Mouse (Mus musculus) limb, embryonic 13.5 days (tissue): ENCODE data around the gene Fam166b. TPM values are rescaled to one million over a fixed set of nuclear protein-coding genes. Genes with fewer than 3 reads are reported as not detected.

Experiments used
- ATAC-seq: fragments of 200-750 bp; cut with Nextera tagmentation; 2 replicates; pipeline ENCODE4 v1.8.0; 2017; ENCODE audit warnings: low read depth, moderate number of reproducible peaks, moderate TSS enrichment; ENCODE audit not compliant: low FRiP score
- H3K27ac ChIP-seq: fragments of 300-500 bp; sonication (generic); 2 replicates; pipeline ENCODE4 v1.5.1; 2015; ENCODE audit warnings: inconsistent platforms, mild to moderate bottlenecking, moderate library complexity
- H3K27me3 ChIP-seq: fragments of 300-500 bp; sonication (generic); 2 replicates; pipeline ENCODE4 v1.6.1; 2015; ENCODE audit warnings: mild to moderate bottlenecking, inconsistent platforms
- H3K36me3 ChIP-seq: fragments of 300-500 bp; sonication (generic); 2 replicates; pipeline ENCODE4 v1.6.1; 2015; ENCODE audit warnings: inconsistent platforms, mild to moderate bottlenecking, moderate library complexity
- H3K4me1 ChIP-seq: fragments of 300-500 bp; sonication (generic); 2 replicates; pipeline ENCODE4 v1.6.1; 2015; ENCODE audit warnings: inconsistent platforms
- H3K4me2 ChIP-seq: fragments of 300-500 bp; sonication (generic); replicated peaks from 2 replicates; pipeline ENCODE4 v1.6.1; 2015; ENCODE audit warnings: inconsistent platforms, mild to moderate bottlenecking, moderate library complexity
- H3K4me3 ChIP-seq: fragments of 300-500 bp; sonication (generic); 2 replicates; pipeline ENCODE4 v1.5.1; 2015; ENCODE audit warnings: moderate library complexity, mild to moderate bottlenecking, inconsistent platforms
- H3K9ac ChIP-seq: fragments of 300-500 bp; sonication (generic); 2 replicates; pipeline ENCODE4 v1.6.1; 2015; ENCODE audit warnings: mild to moderate bottlenecking, inconsistent platforms
- H3K9me3 ChIP-seq: fragments of 300-500 bp; sonication (generic); 2 replicates; pipeline ENCODE4 v1.6.1; 2016; ENCODE audit warnings: inconsistent platforms
- WGBS: fragments of 180-500 bp; shearing (Covaris S2); methylation state at CpG from one replicate; pipeline ENCODE4 v1.1.7; 2015; 5-methylcytosine and 5-hydroxymethylcytosine counted together
- polyA plus RNA-seq: library from polyadenylated mRNA; unstranded; fragments of >200 nt; fragmentation: Nextera tagmentation; extraction: Ambion mirVana; gene quantifications from 2 replicates; pipeline ENCODE4 v1.2.1, GENCODE M21; 2015

The Fam166b gene
- polyA plus RNA-seq, 1 experiment from 2014 or later, result not detected

- Histone ChIP-seq H3K4me3 (peak overlapping the region; percentile 29), H3K4me2 (peak overlapping the region; percentile 62), H3K27me3 (peaks cover 49% of the 10 kb centered on the region), H3K4me1 (peaks cover 32% of the 10 kb centered on the region), H3K27ac (no peak overlapping the region), H3K9ac (peak overlapping the region; percentile 57), H3K9me3 (no peaks in the 10 kb centered on the region), H3K36me3 (peaks cover 5% of the 10 kb centered on the region)
- WGBS, result under 1% methylated on average over 18 of the region's 18 CpGs
- ATAC-seq, result no peak
These were observed 24.5 kb upstream of the Fam166b start for GRCm38 (mm10) chr4:43453413-43453812.

DNA sequence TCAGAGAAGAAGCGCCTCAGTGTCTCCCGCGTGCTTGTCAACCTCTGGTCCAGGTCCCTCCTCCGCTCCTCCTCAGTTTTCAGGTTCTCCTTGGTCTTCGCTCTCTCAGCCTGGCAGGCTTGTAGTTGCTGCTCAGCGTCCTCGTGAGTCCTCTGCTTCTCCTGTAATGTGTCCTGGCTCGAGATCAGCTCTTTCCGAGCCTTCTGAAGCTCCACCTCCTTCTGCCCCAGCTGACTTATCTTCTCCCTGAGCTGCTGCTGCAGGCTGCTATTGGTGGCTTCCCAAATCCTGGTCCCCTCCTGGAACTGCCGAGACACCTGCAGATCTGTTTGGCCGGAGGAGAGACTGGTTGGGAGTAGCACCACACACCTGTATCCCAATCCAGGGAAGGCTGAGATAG is 23.4 kb upstream of the Fam166b start:
- H3K27me3 ChIP-seq, result peaks cover 49% of the 10 kb centered on the region
- H3K9me3 ChIP-seq, result no peaks in the 10 kb centered on the region
- WGBS, result 52% methylated on average over 11 of the region's 11 CpGs
- H3K4me3 ChIP-seq, result no peak overlapping the region
- peaks cover 16% of the 10 kb centered on the region for H3K36me3 ChIP-seq
- H3K4me2 ChIP-seq, result no peak overlapping the region
- H3K9ac ChIP-seq, result no peak overlapping the region
- no peak overlapping the region for H3K27ac ChIP-seq
- H3K4me1 ChIP-seq, result peaks cover 32% of the 10 kb centered on the region
- ATAC-seq, result no peak

DNA sequence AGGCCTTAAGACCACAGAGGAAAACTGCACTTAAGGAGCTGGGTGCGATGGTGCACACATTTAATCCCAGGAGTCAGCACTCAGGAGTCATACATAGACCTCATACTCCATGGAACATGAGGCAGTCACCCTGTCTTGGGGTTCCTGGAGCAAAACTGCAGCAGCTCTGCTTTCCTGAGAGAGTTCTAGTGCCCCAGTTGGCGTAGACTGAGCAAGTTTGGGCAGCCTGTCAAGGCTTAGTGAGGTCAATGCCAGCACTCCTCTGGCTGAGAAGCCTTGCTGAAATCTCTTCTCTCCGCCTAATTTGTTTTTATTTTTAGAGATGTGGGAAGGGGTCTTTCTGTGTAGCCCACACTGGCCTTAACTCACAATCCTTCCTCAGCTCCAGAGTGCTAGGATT is 19.6 kb upstream of the Fam166b start:
- ATAC-seq, result no peak
- H3K27ac ChIP-seq, result no peak overlapping the region
- 92% methylated on average over 3 of the region's 3 CpGs for WGBS
- H3K4me1 ChIP-seq, result peaks cover 31% of the 10 kb centered on the region
- peaks cover 42% of the 10 kb centered on the region for H3K36me3 ChIP-seq
- no peak overlapping the region for H3K4me2 ChIP-seq
- no peak overlapping the region for H3K9ac ChIP-seq
- H3K27me3 ChIP-seq, result peaks cover 23% of the 10 kb centered on the region
- H3K4me3 ChIP-seq, result no peak overlapping the region
- H3K9me3 ChIP-seq, result no peaks in the 10 kb centered on the region

GRCm38 (mm10) chr4:43447251-43447650 is 18.3 kb upstream of the Fam166b start:
- H3K27ac ChIP-seq, result no peak overlapping the region
- H3K4me1 ChIP-seq, result peaks cover 24% of the 10 kb centered on the region
- no peak overlapping the region for H3K4me2 ChIP-seq
- H3K4me3 ChIP-seq, result no peak overlapping the region
- peaks cover 10% of the 10 kb centered on the region for H3K27me3 ChIP-seq
- ATAC-seq, result no peak
- H3K9ac ChIP-seq, result 0 out of 2 replicates have a peak overlapping the region, but pooled peaks have one; percentile 31
- H3K36me3 ChIP-seq, result peaks cover 42% of the 10 kb centered on the region
- 92% methylated on average over 13 of the region's 13 CpGs for WGBS
- H3K9me3 ChIP-seq, result no peaks in the 10 kb centered on the region

- H3K9me3 ChIP-seq, result no peaks in the 10 kb centered on the region
- peak overlapping the region; percentile 89 for H3K4me2 ChIP-seq
- peak overlapping the region; percentile 98 for H3K4me3 ChIP-seq
- whole genome bisulfite sequencing, result 2% methylated on average over 27 of the region's 28 CpGs
- peaks cover 16% of the 10 kb centered on the region for H3K4me1 ChIP-seq
- H3K27me3 ChIP-seq, result no peaks in the 10 kb centered on the region
- H3K27ac ChIP-seq, result peak overlapping the region; percentile 95
- peaks cover 38% of the 10 kb centered on the region for H3K36me3 ChIP-seq
- ATAC-seq, result 0 out of 2 replicates have a peak, but pooled peaks have one; percentile 2
- peak overlapping the region; percentile 98 for H3K9ac ChIP-seq
These were observed 14.6 kb upstream of the Fam166b start for GRCm38 (mm10) chr4:43443511-43443910.

DNA sequence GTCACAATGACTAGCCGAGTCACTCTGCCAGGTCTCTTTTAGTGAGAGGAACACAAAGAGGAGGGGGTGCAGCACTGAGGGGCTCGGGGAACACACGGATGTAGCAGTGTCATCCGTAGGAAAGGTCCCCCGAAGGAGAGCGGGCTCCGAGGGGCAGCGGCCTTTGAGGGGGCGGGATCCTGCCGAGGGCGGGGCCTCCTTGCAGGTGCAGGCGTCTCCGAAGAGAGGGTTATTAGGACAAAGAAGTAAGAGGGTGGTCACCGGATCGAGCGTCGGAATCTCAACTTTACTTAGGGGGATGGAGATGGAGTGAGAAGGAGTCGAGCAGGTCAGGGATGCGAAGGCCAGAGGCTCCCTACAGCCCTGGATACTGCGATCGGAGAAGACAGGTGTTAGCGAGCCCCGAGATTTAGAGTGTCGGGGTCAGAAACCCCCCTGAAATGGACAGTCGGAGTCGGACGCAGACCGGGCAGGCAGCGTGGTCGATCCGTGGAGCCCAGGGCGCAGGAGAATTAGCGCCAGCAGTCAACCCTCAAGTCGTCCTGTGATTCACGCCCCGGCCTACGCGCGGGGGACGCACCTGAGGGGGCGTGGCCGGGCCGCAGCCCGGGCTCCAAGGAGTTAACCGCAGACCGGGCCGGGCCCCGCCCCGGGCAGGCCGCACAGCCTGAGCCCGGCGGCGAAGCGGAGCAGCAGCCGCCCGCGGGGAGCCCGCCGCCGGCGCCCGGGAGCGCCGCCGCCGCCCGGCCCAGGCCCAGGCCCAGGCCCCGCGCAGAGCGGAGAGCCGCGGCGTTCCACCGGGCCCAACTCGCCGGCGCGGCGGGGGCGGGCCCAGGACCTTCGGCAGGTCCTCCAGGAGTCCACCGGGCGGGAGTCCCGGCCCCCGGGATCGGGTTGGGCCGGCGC is 13.8 kb upstream of the Fam166b start:
- peak overlapping the region; percentile 89 for H3K4me2 ChIP-seq
- under 1% methylated on average over 78 of the region's 88 CpGs for WGBS
- ATAC-seq, result peak; percentile 66

GRCm38 (mm10) chr4:43442044-43442443 is 13.1 kb upstream of the Fam166b start:
- under 1% methylated on average over 33 of the region's 33 CpGs for WGBS
- Histone ChIP-seq H3K4me3 (peak overlapping the region; percentile 98), H3K9me3 (no peaks in the 10 kb centered on the region), H3K36me3 (peaks cover 23% of the 10 kb centered on the region), H3K27ac (peak overlapping the region; percentile 95), H3K27me3 (no peaks in the 10 kb centered on the region), H3K4me1 (peaks cover 16% of the 10 kb centered on the region), H3K4me2 (peak overlapping the region; percentile 89), H3K9ac (peak overlapping the region; percentile 98)
- peak; percentile 95 for ATAC-seq

More for the DNA sequence above, 13.8 kb upstream of the Fam166b start:
- Histone ChIP-seq H3K27me3 (no peaks in the 10 kb centered on the region), H3K27ac (peak overlapping the region; percentile 95), H3K4me1 (peaks cover 16% of the 10 kb centered on the region), H3K4me3 (peak overlapping the region; percentile 98), H3K9me3 (no peaks in the 10 kb centered on the region), H3K9ac (peak overlapping the region; percentile 98), H3K36me3 (peaks cover 30% of the 10 kb centered on the region)

DNA sequence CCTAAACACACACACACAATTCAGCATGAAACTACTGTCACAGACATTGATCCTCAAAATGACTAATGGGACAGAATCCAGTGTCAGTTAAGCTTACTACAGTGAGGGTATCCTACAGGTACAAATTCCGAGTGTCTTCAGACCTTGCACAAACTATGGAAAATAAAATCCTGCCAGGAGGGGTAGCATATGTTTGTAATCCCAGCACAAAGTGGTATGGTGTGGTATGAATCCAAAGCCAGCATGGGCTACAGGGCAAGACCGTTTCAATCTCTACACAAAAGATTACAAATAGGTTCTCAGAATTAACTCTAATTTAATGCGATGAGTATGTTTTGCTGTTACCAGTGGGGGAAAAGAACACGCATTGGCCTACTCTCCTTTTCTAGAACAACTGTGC is 12.7 kb upstream of the Fam166b start, which contains the start of gene Tesk1:
TSS of gene Tesk1 (plus strand) at position 301 of the 400 bp plus-strand sequence.
- Histone ChIP-seq H3K4me2 (peak within 1 kb of the TSS; percentile 89), H3K27ac (peak within 1 kb of the TSS; percentile 95), H3K9me3 (no peaks in the 10 kb centered on the region), H3K9ac (peak within 1 kb of the TSS; percentile 98), H3K4me1 (peaks cover 16% of the 10 kb centered on the region), H3K27me3 (no peaks in the 10 kb centered on the region), H3K36me3 (peaks cover 19% of the 10 kb centered on the region), H3K4me3 (peak within 1 kb of the TSS; percentile 98)
- no peak for ATAC-seq
- 27% methylated on average over 4 of the region's 4 CpGs for WGBS

- Histone ChIP-seq H3K4me1 (peaks cover 11% of the 10 kb centered on the region), H3K4me3 (no peak overlapping the region), H3K27me3 (peaks cover 23% of the 10 kb centered on the region), H3K9ac (no peak overlapping the region), H3K4me2 (no peak overlapping the region), H3K36me3 (no peaks in the 10 kb centered on the region), H3K27ac (no peak overlapping the region), H3K9me3 (no peaks in the 10 kb centered on the region)
- WGBS, result 88% methylated on average over 1 of the region's 1 CpGs
- ATAC-seq, result no peak
These were observed 3.9 kb upstream of the Fam166b start for GRCm38 (mm10) chr4:43432832-43433231.

DNA sequence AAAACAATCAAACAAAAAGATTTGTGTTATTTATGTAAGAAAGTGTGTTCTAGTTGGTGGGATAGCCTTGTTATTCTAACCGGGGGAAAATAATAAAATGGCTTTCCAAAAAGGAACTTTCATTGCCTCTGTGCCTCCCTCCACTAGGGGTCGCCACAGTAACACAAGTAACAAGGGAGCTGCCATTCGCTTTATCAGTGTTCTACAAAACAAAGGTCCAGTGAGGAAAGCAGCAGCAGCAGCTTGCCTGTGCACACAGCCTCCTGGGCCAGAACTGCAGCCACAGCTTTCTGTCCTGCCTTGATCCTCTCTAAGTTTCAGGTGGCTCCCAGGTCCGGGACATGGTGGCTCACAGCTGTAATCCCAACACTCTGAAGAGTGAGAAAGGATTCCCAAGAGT is 2.8 kb upstream of the Fam166b start:
- ATAC-seq, result 0 out of 2 replicates have a peak, but pooled peaks have one; percentile 26
- H3K36me3 ChIP-seq, result peaks cover under 1% of the 10 kb centered on the region
- WGBS, result 5% methylated on average over 4 of the region's 4 CpGs
- no peak overlapping the region for H3K4me2 ChIP-seq
- no peak overlapping the region for H3K4me3 ChIP-seq
- H3K4me1 ChIP-seq, result peaks cover 21% of the 10 kb centered on the region
- H3K27ac ChIP-seq, result peak overlapping the region; percentile 72; the same call in 1 of the 2 replicates
- H3K27me3 ChIP-seq, result peaks cover 34% of the 10 kb centered on the region
- H3K9ac ChIP-seq, result no peak overlapping the region; the same call in 1 of the 2 replicates
- H3K9me3 ChIP-seq, result no peaks in the 10 kb centered on the region

- H3K9ac ChIP-seq, result peak overlapping the region; percentile 40; the same call in 1 of the 2 replicates
- no peak for ATAC-seq
- no peak overlapping the region for H3K27ac ChIP-seq
- peaks cover 35% of the 10 kb centered on the region for H3K36me3 ChIP-seq
- H3K4me1 ChIP-seq, result peaks cover 38% of the 10 kb centered on the region
- peaks cover 68% of the 10 kb centered on the region for H3K27me3 ChIP-seq
- no peaks in the 10 kb centered on the region for H3K9me3 ChIP-seq
- 35% methylated on average over 16 of the region's 16 CpGs for WGBS
- no peak overlapping the region for H3K4me3 ChIP-seq
- no peak overlapping the region for H3K4me2 ChIP-seq
These were observed 613 bp downstream of the Fam166b start for GRCm38 (mm10) chr4:43428180-43428861.
